Mouse (Mus musculus) forebrain, embryonic 14.5 days (tissue): Measurements from ENCODE around the gene Arf1. TPM values are rescaled to one million over a fixed set of nuclear protein-coding genes. Genes with fewer than 3 reads are reported as not detected.

Experiments used
- ATAC-seq: fragments of 200-750 bp; cut with Nextera tagmentation; 2 replicates; pipeline ENCODE4 v1.8.0; 2017; ENCODE audit warnings: mild to moderate bottlenecking, moderate library complexity
- DNase-seq: peaks from one replicate; pipeline ENCODE4 v3.0.0-alpha.2; 2015; ENCODE audit warnings: low spot score
- H3K27ac ChIP-seq: fragments of 300-500 bp; sonication (generic); 2 replicates; pipeline ENCODE4 v1.5.1; 2014; ENCODE audit warnings: low read depth, mild to moderate bottlenecking, control low read depth, low read length, moderate library complexity
- H3K27me3 ChIP-seq: fragments of 300-500 bp; sonication (generic); replicated peaks from 2 replicates; pipeline ENCODE4 v1.6.1; 2014; ENCODE audit warnings: low read length, control low read depth, mixed read lengths; ENCODE audit not compliant: control insufficient read depth, insufficient read depth
- H3K36me3 ChIP-seq: fragments of 300-500 bp; sonication (generic); 2 replicates; pipeline ENCODE4 v1.6.1; 2014; ENCODE audit warnings: low read length, control low read depth; ENCODE audit not compliant: control insufficient read depth, insufficient read depth
- H3K4me1 ChIP-seq: fragments of 300-500 bp; sonication (generic); 2 replicates; pipeline ENCODE4 v1.6.1; 2014; ENCODE audit warnings: antibody characterized with exemption, low read length, control low read depth; ENCODE audit not compliant: control insufficient read depth, insufficient read depth
- H3K4me2 ChIP-seq: fragments of 300-500 bp; sonication (generic); 2 replicates; pipeline ENCODE4 v1.6.1; 2014; ENCODE audit warnings: mild to moderate bottlenecking, control low read depth, low read length
- H3K4me3 ChIP-seq: fragments of 300-500 bp; sonication (generic); 2 replicates; pipeline ENCODE4 v1.5.1; 2014; ENCODE audit warnings: low read depth, low read length, control low read depth
- H3K9ac ChIP-seq: fragments of 300-500 bp; sonication (generic); 2 replicates; pipeline ENCODE4 v1.6.1; 2014; ENCODE audit warnings: mild to moderate bottlenecking, low read length, control low read depth, moderate library complexity
- H3K9me3 ChIP-seq: fragments of 300-500 bp; sonication (generic); replicated peaks from 2 replicates; pipeline ENCODE4 v1.6.1; 2016; ENCODE audit warnings: low read length, control low read depth, mixed read lengths; ENCODE audit not compliant: control insufficient read depth
- WGBS: fragments of 180-500 bp; shearing (Covaris S2); extraction: QIAGEN DNeasy Blood & Tissue Kit; methylation state at CpG from one replicate; pipeline ENCODE4 v1.1.7; 2014; 5-methylcytosine and 5-hydroxymethylcytosine counted together
- polyA plus RNA-seq: library from polyadenylated mRNA; unstranded; fragments of >200 nt; fragmentation: Nextera tagmentation; extraction: Ambion mirVana; gene quantifications from 2 replicates; pipeline ENCODE4 v1.2.1, GENCODE M21; 2014

The Arf1 gene
- polyA plus RNA-seq, 1 experiment from 2014 or later: 666 TPM

GRCm38 (mm10) chr11:59209003-59209441, 19.0 kb downstream of the Arf1 start:
- Histone ChIP-seq H3K9ac (peak overlapping the region; percentile 87), H3K9me3 (no peaks in the 10 kb centered on the region)
- WGBS: 12% methylated on average over 18 of the region's 18 CpGs

GRCm38 (mm10) chr11:59208153-59208831, 19.8 kb downstream of the Arf1 start, which contains the start of gene 2310033P09Rik:
Gene 2310033P09Rik (plus strand): TSS chr11:59208321.
- H3K4me2 ChIP-seq: peak within 1 kb of the TSS; percentile 73
- ATAC-seq (peak; percentile 92), DNase-seq (peak; percentile 98)
- H3K27ac ChIP-seq: peak within 1 kb of the TSS; percentile 87
- peaks cover 57% of the 10 kb centered on the region for H3K36me3 ChIP-seq
- H3K9me3 ChIP-seq: no peaks in the 10 kb centered on the region
- H3K4me3 ChIP-seq: peak within 1 kb of the TSS; percentile 78
- under 1% methylated on average over 67 of the region's 67 CpGs for WGBS
- H3K4me1 ChIP-seq: peaks cover 5% of the 10 kb centered on the region; the same call in 1 of the 2 replicates
- peak within 1 kb of the TSS; percentile 87 for H3K9ac ChIP-seq
- no peaks in the 10 kb centered on the region for H3K27me3 ChIP-seq

More at GRCm38 (mm10) chr11:59209003-59209441, 19.0 kb downstream of the Arf1 start:
- DNase-seq (peak; percentile 66), ATAC-seq (peak; percentile 32)
- Histone ChIP-seq H3K4me1 (peaks cover 5% of the 10 kb centered on the region; the same call in 1 of the 2 replicates), H3K27ac (peak overlapping the region; percentile 87; the same call in 1 of the 2 replicates), H3K4me3 (peak overlapping the region; percentile 78), H3K4me2 (peak overlapping the region; percentile 73), H3K36me3 (peaks cover 61% of the 10 kb centered on the region), H3K27me3 (no peaks in the 10 kb centered on the region)

GRCm38 (mm10) chr11:59202081-59202995, 25.7 kb downstream of the Arf1 start, which contains the start of gene Mrpl55:
Gene Mrpl55 (plus strand): TSS chr11:59202486.
- Histone ChIP-seq H3K27ac (0 out of 2 replicates have a peak within 1 kb of the TSS, but pooled peaks have one; percentile 35), H3K9me3 (no peaks in the 10 kb centered on the region), H3K4me1 (peaks cover 11% of the 10 kb centered on the region), H3K4me3 (peak within 1 kb of the TSS; percentile 87), H3K36me3 (peaks cover 27% of the 10 kb centered on the region), H3K27me3 (no peaks in the 10 kb centered on the region), H3K4me2 (peak within 1 kb of the TSS; percentile 80), H3K9ac (peak within 1 kb of the TSS; percentile 76)
- ATAC-seq (peak; percentile 95), DNase-seq (peak; percentile 97)
- WGBS: under 1% methylated on average over 63 of the region's 63 CpGs

- DNase-seq (no peak), ATAC-seq (peak; percentile 13)
- 37% methylated on average over 16 of the region's 16 CpGs for WGBS
- Histone ChIP-seq H3K4me2 (peak overlapping the region; percentile 80), H3K27ac (no peak overlapping the region), H3K36me3 (peaks cover 23% of the 10 kb centered on the region), H3K4me1 (peaks cover 11% of the 10 kb centered on the region), H3K4me3 (peak overlapping the region; percentile 87), H3K9ac (peak overlapping the region; percentile 76), H3K27me3 (no peaks in the 10 kb centered on the region), H3K9me3 (no peaks in the 10 kb centered on the region)
These were observed 26.7 kb downstream of the Arf1 start for GRCm38 (mm10) chr11:59201216-59202002.

- Histone ChIP-seq H3K9ac (no peak overlapping the region), H3K9me3 (no peaks in the 10 kb centered on the region), H3K4me2 (no peak overlapping the region), H3K4me1 (peaks cover 2% of the 10 kb centered on the region; the same call in 1 of the 2 replicates), H3K27ac (no peak overlapping the region), H3K36me3 (no peaks in the 10 kb centered on the region), H3K4me3 (no peak overlapping the region), H3K27me3 (no peaks in the 10 kb centered on the region)
- DNase-seq (no peak), ATAC-seq (no peak)
These were observed 31.8 kb downstream of the Arf1 start for GRCm38 (mm10) chr11:59196230-59196629.

GRCm38 (mm10) chr11:59192059-59192386, 36.0 kb downstream of the Arf1 start, which contains the start of gene Guk1:
Gene Guk1 (minus strand): TSS chr11:59192212.
- WGBS: 6% methylated on average over 16 of the region's 16 CpGs
- DNase-seq: no peak

GRCm38 (mm10) chr11:59191231-59192058, 36.6 kb downstream of the Arf1 start:
- Histone ChIP-seq H3K4me3 (peak overlapping the region; percentile 61), H3K9me3 (no peaks in the 10 kb centered on the region), H3K36me3 (peaks cover 4% of the 10 kb centered on the region; the same call in 1 of the 2 replicates), H3K4me1 (0 out of 2 replicates have a peak, but pooled peaks cover 2% of the 10 kb centered on the region), H3K9ac (peak overlapping the region; percentile 82), H3K27ac (peak overlapping the region; percentile 86), H3K4me2 (peak overlapping the region; percentile 76), H3K27me3 (no peaks in the 10 kb centered on the region)
- ATAC-seq: peak; percentile 97
- peak; percentile 92 for DNase-seq
- under 1% methylated on average over 55 of the region's 59 CpGs for WGBS

More at GRCm38 (mm10) chr11:59192059-59192386, 36.0 kb downstream of the Arf1 start, which contains the start of gene Guk1:
- H3K4me1 ChIP-seq: 0 out of 2 replicates have a peak, but pooled peaks cover 2% of the 10 kb centered on the region
- peak within 1 kb of the TSS; percentile 76 for H3K4me2 ChIP-seq
- ATAC-seq: peak; percentile 22
- peak within 1 kb of the TSS; percentile 61 for H3K4me3 ChIP-seq
- H3K27ac ChIP-seq: peak within 1 kb of the TSS; percentile 86
- H3K9me3 ChIP-seq: no peaks in the 10 kb centered on the region
- H3K27me3 ChIP-seq: no peaks in the 10 kb centered on the region
- H3K9ac ChIP-seq: peak within 1 kb of the TSS; percentile 82
- H3K36me3 ChIP-seq: no peaks in the 10 kb centered on the region
